Mouse (Mus musculus): ENCODE data around the gene Olfr1080. TPM values are rescaled to one million over a fixed set of nuclear protein-coding genes. Genes with fewer than 3 reads are reported as not detected.
"Not testable (repeated sequence)": the region's sequence is repeated elsewhere in the genome, so short reads cannot be mapped to it uniquely, and the experiment has no call there.

Gene Olfr1080
- polyA plus RNA-seq (2016; fragmentation: Nextera tagmentation; extraction: Ambion mirVana): not detected in 2 replicates

- DNase-seq (ENCODE audit: low spot score); H3K36me3 ChIP-seq (replicated peaks); H3K27me3 ChIP-seq (replicated peaks; ENCODE audit: low read depth, poor library complexity, severe bottlenecking): not testable (repeated sequence)
These were observed at the start of gene Olfr1080 for GRCm38 (mm10) chr2:86558135-86558534. Gene Olfr1080 (minus strand): TSS chr2:86558235.

GRCm38 (mm10) chr2:86598866-86599265, 40.8 kb upstream of the Olfr1080 start, which contains the start of gene Olfr1082:
Gene Olfr1082 (minus strand): TSS chr2:86598966.
- not testable (repeated sequence) for H3K27ac ChIP-seq (replicated peaks); DNase-seq (ENCODE audit: low spot score); H3K27me3 ChIP-seq (replicated peaks; ENCODE audit: low read depth, poor library complexity, severe bottlenecking); H3K4me3 ChIP-seq; H3K9me3 ChIP-seq; H3K4me1 ChIP-seq; H3K36me3 ChIP-seq (replicated peaks)
- 61% methylated on average over 1 of the region's 1 CpGs for WGBS

More at GRCm38 (mm10) chr2:86558135-86558534, at the start of gene Olfr1080:
- H3K4me3 ChIP-seq; H3K27ac ChIP-seq (replicated peaks); H3K4me1 ChIP-seq; H3K9me3 ChIP-seq: not testable (repeated sequence)

GRCm38 (mm10) chr2:86542380-86542779, 15.7 kb downstream of the Olfr1080 start, which contains the start of gene Olfr1079:
Gene Olfr1079 (minus strand): TSS chr2:86542480.
- Histone ChIP-seq H3K4me1 (no peaks in the 10 kb centered on the region), H3K27ac (replicated peaks) (no peak within 1 kb of the TSS), H3K9me3 (no peaks in the 10 kb centered on the region), H3K27me3 (replicated peaks; ENCODE audit: low read depth, poor library complexity, severe bottlenecking) (no peaks in the 10 kb centered on the region), H3K36me3 (replicated peaks) (no peaks in the 10 kb centered on the region), H3K4me3 (no peak within 1 kb of the TSS)
- no peak for DNase-seq (ENCODE audit: low spot score)
- 81% methylated on average over 1 of the region's 1 CpGs for WGBS

- Histone ChIP-seq H3K4me3 (no peak overlapping the region), H3K27me3 (replicated peaks; ENCODE audit: low read depth, poor library complexity, severe bottlenecking) (no peaks in the 10 kb centered on the region), H3K36me3 (replicated peaks) (no peaks in the 10 kb centered on the region), H3K9me3 (no peaks in the 10 kb centered on the region), H3K4me1 (no peaks in the 10 kb centered on the region), H3K27ac (replicated peaks) (no peak overlapping the region)
- DNase-seq (ENCODE audit: low spot score): no peak
- 67% methylated on average over 1 of the region's 1 CpGs for WGBS
These were observed 27.0 kb downstream of the Olfr1080 start for GRCm38 (mm10) chr2:86530991-86531390.

- Histone ChIP-seq H3K9me3 (no peaks in the 10 kb centered on the region), H3K36me3 (replicated peaks) (no peaks in the 10 kb centered on the region), H3K4me1 (no peaks in the 10 kb centered on the region), H3K27ac (replicated peaks) (no peak within 1 kb of the TSS), H3K4me3 (no peak within 1 kb of the TSS), H3K27me3 (replicated peaks; ENCODE audit: low read depth, poor library complexity, severe bottlenecking) (no peaks in the 10 kb centered on the region)
- WGBS: 91% methylated on average over 1 of the region's 1 CpGs
- DNase-seq (ENCODE audit: low spot score): no peak
These were observed 49.9 kb downstream of the Olfr1080 start, which contains the start of gene Olfr1076 for GRCm38 (mm10) chr2:86508161-86508560. Gene Olfr1076 (plus strand): TSS chr2:86508461.

Other genes with a start within 250 kb of the Olfr1080 start
- not detected in 2 replicates for gene Olfr1053, start 243.0 kb downstream of the Olfr1080 start, polyA plus RNA-seq (2016; fragmentation: Nextera tagmentation; extraction: Ambion mirVana)
- gene Olfr1054, start 222.8 kb downstream of the Olfr1080 start, polyA plus RNA-seq (2016; fragmentation: Nextera tagmentation; extraction: Ambion mirVana): not detected in 2 replicates
- not detected in 2 replicates for gene Olfr1055, start 208.0 kb downstream of the Olfr1080 start, polyA plus RNA-seq (2016; fragmentation: Nextera tagmentation; extraction: Ambion mirVana)
- gene Olfr1056, start 195.8 kb downstream of the Olfr1080 start, polyA plus RNA-seq (2016; fragmentation: Nextera tagmentation; extraction: Ambion mirVana): not detected in 2 replicates
- gene Olfr1057, start 179.8 kb downstream of the Olfr1080 start, polyA plus RNA-seq (2016; fragmentation: Nextera tagmentation; extraction: Ambion mirVana): not detected in 2 replicates
- gene Olfr1058, start 169.7 kb downstream of the Olfr1080 start, polyA plus RNA-seq (2016; fragmentation: Nextera tagmentation; extraction: Ambion mirVana): not detected in 2 replicates
- gene Olfr1061, start 144.2 kb downstream of the Olfr1080 start, polyA plus RNA-seq (2016; fragmentation: Nextera tagmentation; extraction: Ambion mirVana): not detected in 2 replicates
- gene Olfr1062, start 131.5 kb downstream of the Olfr1080 start, polyA plus RNA-seq (2016; fragmentation: Nextera tagmentation; extraction: Ambion mirVana): not detected in 2 replicates
- gene Olfr1065, start 107.6 kb downstream of the Olfr1080 start, polyA plus RNA-seq (2016; fragmentation: Nextera tagmentation; extraction: Ambion mirVana): not detected in 2 replicates
- gene Olfr1066, start 102.0 kb downstream of the Olfr1080 start, polyA plus RNA-seq (2016; fragmentation: Nextera tagmentation; extraction: Ambion mirVana): not detected in 2 replicates
- gene Olfr228, start 70.8 kb downstream of the Olfr1080 start, polyA plus RNA-seq (2016; fragmentation: Nextera tagmentation; extraction: Ambion mirVana): not detected in 2 replicates
- gene Olfr1076, start 49.8 kb downstream of the Olfr1080 start, polyA plus RNA-seq (2016; fragmentation: Nextera tagmentation; extraction: Ambion mirVana): not detected in 2 replicates
- gene Olfr1079, start 15.8 kb downstream of the Olfr1080 start, polyA plus RNA-seq (2016; fragmentation: Nextera tagmentation; extraction: Ambion mirVana): not detected in 2 replicates
- gene Olfr1082, start 40.7 kb upstream of the Olfr1080 start, polyA plus RNA-seq (2016; fragmentation: Nextera tagmentation; extraction: Ambion mirVana): not detected in 2 replicates
- not detected in 2 replicates for gene Olfr1084, start 81.5 kb upstream of the Olfr1080 start, polyA plus RNA-seq (2016; fragmentation: Nextera tagmentation; extraction: Ambion mirVana)
- not detected in 2 replicates for gene Olfr1085, start 103.8 kb upstream of the Olfr1080 start, polyA plus RNA-seq (2016; fragmentation: Nextera tagmentation; extraction: Ambion mirVana)
- not detected in 2 replicates for gene Olfr1086, start 121.9 kb upstream of the Olfr1080 start, polyA plus RNA-seq (2016; fragmentation: Nextera tagmentation; extraction: Ambion mirVana)
- gene Olfr1087, start 140.2 kb upstream of the Olfr1080 start, polyA plus RNA-seq (2016; fragmentation: Nextera tagmentation; extraction: Ambion mirVana): not detected in 2 replicates
- not detected in 2 replicates for gene Olfr1089, start 175.5 kb upstream of the Olfr1080 start, polyA plus RNA-seq (2016; fragmentation: Nextera tagmentation; extraction: Ambion mirVana)
- gene Olfr1090, start 200.8 kb upstream of the Olfr1080 start, polyA plus RNA-seq (2016; fragmentation: Nextera tagmentation; extraction: Ambion mirVana): not detected in 2 replicates
- gene Olfr1093, start 224.2 kb upstream of the Olfr1080 start, polyA plus RNA-seq (2016; fragmentation: Nextera tagmentation; extraction: Ambion mirVana): not detected in 2 replicates

All from embryonic facial prominence, embryonic 10.5 days (tissue).